Mouse (Mus musculus) cortical plate, adult 2 months (tissue): ENCODE data around the gene Ppp2r3c.

Experiments
- CTCF ChIP-seq: fragments of 200-500 bp; IDR thresholded peaks from 2 replicates; pipeline ENCODE4 v1.5.1; 2011; ENCODE audit warnings: mild to moderate bottlenecking, control low read depth, low read length; ENCODE audit not compliant: insufficient read depth; ENCODE audit errors: extremely low read depth
- POLR2A ChIP-seq: fragments of 200-500 bp; IDR thresholded peaks from 2 replicates; pipeline ENCODE4 v1.6.1; 2011; ENCODE audit warnings: mild to moderate bottlenecking, low read length, control low read depth; ENCODE audit not compliant: insufficient read depth; ENCODE audit errors: extremely low read depth

DNA sequence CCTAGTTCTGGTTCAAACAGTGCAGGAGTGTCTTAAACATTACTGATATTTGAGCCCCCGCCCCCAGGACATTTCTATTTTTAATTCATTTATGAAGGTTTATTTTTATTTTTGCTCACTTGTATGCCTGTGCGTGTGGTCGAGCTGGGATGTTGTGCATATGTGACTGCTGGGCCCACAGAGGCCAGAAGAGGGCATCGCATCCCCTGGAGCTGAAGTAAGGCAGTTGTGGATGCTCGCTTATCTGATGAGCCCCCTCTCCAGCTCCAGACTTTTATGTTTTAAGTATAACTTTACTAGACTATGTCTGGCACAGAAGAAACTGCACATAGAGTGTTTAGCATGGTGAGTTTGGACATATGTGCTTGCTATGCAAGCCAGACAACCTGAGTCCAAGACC, 11.1 kb upstream of the Ppp2r3c start:
- TF ChIP-seq CTCF (no peak), POLR2A (no peak)
